Mouse (Mus musculus) liver, embryonic 15.5 days (tissue): ENCODE results near the gene Mast1. TPM values are rescaled to one million over a fixed set of nuclear protein-coding genes. Genes with fewer than 3 reads are reported as not detected.

Source experiments
- ATAC-seq: fragments of 200-750 bp; cut with Nextera tagmentation; 2 replicates; pipeline ENCODE4 v1.8.0; 2017; ENCODE audit warnings: moderate number of reproducible peaks, mild to moderate bottlenecking, moderate library complexity; ENCODE audit not compliant: insufficient read depth
- H3K27ac ChIP-seq: fragments of 300-500 bp; sonication (generic); replicated peaks from 2 replicates; pipeline ENCODE4 v1.5.1; 2015; ENCODE audit warnings: mild to moderate bottlenecking, inconsistent platforms
- H3K27me3 ChIP-seq: fragments of 300-500 bp; sonication (generic); 2 replicates; pipeline ENCODE4 v1.6.1; 2015; ENCODE audit warnings: mild to moderate bottlenecking, inconsistent platforms
- H3K36me3 ChIP-seq: fragments of 300-500 bp; sonication (generic); replicated peaks from 2 replicates; pipeline ENCODE4 v1.6.1; 2015; ENCODE audit warnings: moderate library complexity, mild to moderate bottlenecking, inconsistent platforms
- H3K4me1 ChIP-seq: fragments of 300-500 bp; sonication (generic); replicated peaks from 2 replicates; pipeline ENCODE4 v1.6.1; 2015; ENCODE audit warnings: inconsistent platforms
- H3K4me2 ChIP-seq: fragments of 300-500 bp; sonication (generic); 2 replicates; pipeline ENCODE4 v1.6.1; 2015; ENCODE audit warnings: moderate library complexity, mild to moderate bottlenecking, inconsistent platforms
- H3K4me3 ChIP-seq: fragments of 300-500 bp; sonication (generic); replicated peaks from 2 replicates; pipeline ENCODE4 v1.5.1; 2015; ENCODE audit warnings: mild to moderate bottlenecking, inconsistent platforms
- H3K9ac ChIP-seq: fragments of 300-500 bp; sonication (generic); 2 replicates; pipeline ENCODE4 v1.6.1; 2015; ENCODE audit warnings: moderate library complexity, mild to moderate bottlenecking, inconsistent platforms
- H3K9me3 ChIP-seq: fragments of 300-500 bp; sonication (generic); replicated peaks from 2 replicates; pipeline ENCODE4 v1.6.1; 2016; ENCODE audit warnings: inconsistent platforms
- WGBS: fragments of 180-500 bp; shearing (Covaris S2); methylation state at CpG from one replicate; pipeline ENCODE4 v1.1.7; 2015; ENCODE audit warnings: mixed read lengths; ENCODE audit not compliant: insufficient replicate concordance; 5-methylcytosine and 5-hydroxymethylcytosine counted together
- polyA plus RNA-seq: library from polyadenylated mRNA; unstranded; fragments of >200 nt; fragmentation: Nextera tagmentation; extraction: Ambion mirVana; gene quantifications from 2 replicates; pipeline ENCODE4 v1.2.1, GENCODE M21; 2015

The Mast1 gene
- 0.06 and 0.23 TPM in 2 replicates for polyA plus RNA-seq

DNA sequence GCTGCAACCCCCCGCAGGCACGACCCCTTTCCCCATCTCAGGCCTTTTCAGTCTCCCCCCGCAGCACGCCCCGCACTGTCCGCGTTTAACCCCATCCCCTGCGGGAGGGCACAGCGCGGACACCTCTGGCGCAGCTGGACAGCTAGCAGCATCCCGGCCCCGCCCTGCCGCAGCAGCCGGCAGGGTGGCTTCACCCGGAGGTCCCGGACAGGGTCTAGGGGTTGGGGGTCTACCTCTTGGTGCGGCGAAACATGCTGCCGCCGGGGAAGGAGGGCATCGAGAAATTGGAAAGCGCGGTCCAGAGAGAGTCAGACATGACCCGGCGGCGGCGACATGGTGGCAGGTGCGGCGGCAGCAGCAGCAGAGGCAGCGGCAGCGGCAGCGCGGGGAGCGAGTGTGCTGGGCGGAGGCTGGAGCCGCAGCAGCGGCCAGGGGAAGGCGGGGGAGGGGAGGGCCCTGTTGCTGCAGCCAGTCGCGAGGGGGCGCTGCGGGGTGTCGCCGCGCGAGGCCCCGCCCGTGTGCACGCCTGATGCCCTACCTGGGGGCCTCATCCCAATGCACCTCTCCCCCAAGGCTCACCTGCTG is at the start of gene Mast1:
TSS of gene Mast1 (minus strand) at position 398 of the 585 bp plus-strand sequence.
- H3K4me3 ChIP-seq, result peak within 1 kb of the TSS; percentile 46
- peak; percentile 52 for ATAC-seq
- peak within 1 kb of the TSS; percentile 75 for H3K4me2 ChIP-seq
- no peaks in the 10 kb centered on the region for H3K9me3 ChIP-seq
- H3K4me1 ChIP-seq, result peaks cover 29% of the 10 kb centered on the region
- H3K36me3 ChIP-seq, result no peaks in the 10 kb centered on the region
- H3K27me3 ChIP-seq, result peaks cover 98% of the 10 kb centered on the region
- WGBS, result 2% methylated on average over 50 of the region's 50 CpGs
- H3K27ac ChIP-seq, result no peak within 1 kb of the TSS
- H3K9ac ChIP-seq, result no peak within 1 kb of the TSS

DNA sequence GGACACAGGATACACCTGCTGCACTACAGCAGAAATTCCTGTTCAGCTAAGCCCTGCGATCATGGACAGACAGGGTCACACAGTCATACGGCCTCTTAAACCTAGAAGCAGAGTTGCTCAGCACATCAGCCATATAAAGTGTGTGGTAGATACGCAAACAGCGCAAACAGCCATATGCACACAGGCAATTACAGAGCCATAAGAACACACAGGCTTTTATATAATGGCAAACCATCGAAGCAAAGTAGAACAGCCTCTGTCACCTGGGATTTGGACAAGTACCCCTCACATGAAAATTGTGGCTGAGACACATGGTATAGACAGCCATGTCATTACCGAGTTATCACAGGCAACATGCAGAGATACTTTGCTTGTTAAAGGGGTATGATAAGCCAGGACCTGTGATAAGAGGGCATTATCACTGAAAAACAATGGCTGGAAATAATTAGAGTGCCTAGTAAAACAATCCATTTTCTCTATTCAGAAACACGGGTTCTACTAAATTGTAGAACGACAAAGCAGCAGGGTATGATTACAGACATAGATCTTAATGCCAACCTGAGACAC is 49.3 kb upstream of the Mast1 start:
- WGBS, result 23% methylated on average over 8 of the region's 8 CpGs
- H3K4me3 ChIP-seq, result peak overlapping the region; percentile 62
- H3K27ac ChIP-seq, result peak overlapping the region; percentile 83
- H3K4me2 ChIP-seq, result peak overlapping the region; percentile 99
- no peaks in the 10 kb centered on the region for H3K27me3 ChIP-seq
- H3K36me3 ChIP-seq, result no peaks in the 10 kb centered on the region
- H3K9me3 ChIP-seq, result no peaks in the 10 kb centered on the region
- ATAC-seq, result no peak
- peaks cover 94% of the 10 kb centered on the region for H3K4me1 ChIP-seq
- peak overlapping the region; percentile 57 for H3K9ac ChIP-seq

DNA sequence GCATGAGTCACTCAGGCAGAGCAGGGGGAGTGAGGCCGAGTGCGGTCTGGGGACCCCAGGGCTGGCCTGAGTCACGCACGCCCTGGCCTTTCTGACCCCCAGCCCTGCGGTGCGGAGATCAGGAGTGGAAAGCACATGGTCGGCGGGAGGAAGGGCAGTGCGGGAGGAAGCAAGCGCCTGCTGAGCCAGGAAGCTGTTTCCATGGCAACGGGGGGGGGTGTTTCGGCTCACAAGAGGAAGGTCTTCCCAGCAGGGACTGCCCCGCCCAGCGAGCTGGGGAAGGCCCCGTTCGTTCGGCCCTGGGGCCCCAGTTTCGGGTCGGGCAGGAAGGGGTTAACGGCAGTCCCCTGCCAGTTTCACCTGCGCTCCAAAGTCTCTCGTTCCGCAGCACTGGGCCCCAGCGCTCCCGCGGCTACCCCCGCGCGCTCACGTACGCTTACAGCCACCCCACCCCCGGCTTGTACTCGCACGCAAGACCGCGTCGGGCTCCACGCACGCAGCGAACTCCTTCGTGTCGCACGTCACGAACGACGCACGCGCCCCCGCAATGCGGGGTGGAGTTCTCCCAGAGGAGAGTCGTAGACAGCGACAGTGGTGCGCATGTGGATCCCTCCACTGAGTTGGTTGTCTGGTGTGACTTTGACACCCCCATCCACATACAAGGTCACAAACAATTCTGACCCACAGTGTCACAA is 48.7 kb upstream of the Mast1 start:
- Histone ChIP-seq H3K4me1 (peaks cover 94% of the 10 kb centered on the region), H3K36me3 (no peaks in the 10 kb centered on the region), H3K9ac (peak overlapping the region; percentile 57), H3K4me3 (peak overlapping the region; percentile 62), H3K9me3 (no peaks in the 10 kb centered on the region), H3K27ac (peak overlapping the region; percentile 83), H3K4me2 (peak overlapping the region; percentile 99), H3K27me3 (no peaks in the 10 kb centered on the region)
- peak; percentile 4; the same call in 1 of the 2 replicates for ATAC-seq
- WGBS, result under 1% methylated on average over 53 of the region's 53 CpGs

DNA sequence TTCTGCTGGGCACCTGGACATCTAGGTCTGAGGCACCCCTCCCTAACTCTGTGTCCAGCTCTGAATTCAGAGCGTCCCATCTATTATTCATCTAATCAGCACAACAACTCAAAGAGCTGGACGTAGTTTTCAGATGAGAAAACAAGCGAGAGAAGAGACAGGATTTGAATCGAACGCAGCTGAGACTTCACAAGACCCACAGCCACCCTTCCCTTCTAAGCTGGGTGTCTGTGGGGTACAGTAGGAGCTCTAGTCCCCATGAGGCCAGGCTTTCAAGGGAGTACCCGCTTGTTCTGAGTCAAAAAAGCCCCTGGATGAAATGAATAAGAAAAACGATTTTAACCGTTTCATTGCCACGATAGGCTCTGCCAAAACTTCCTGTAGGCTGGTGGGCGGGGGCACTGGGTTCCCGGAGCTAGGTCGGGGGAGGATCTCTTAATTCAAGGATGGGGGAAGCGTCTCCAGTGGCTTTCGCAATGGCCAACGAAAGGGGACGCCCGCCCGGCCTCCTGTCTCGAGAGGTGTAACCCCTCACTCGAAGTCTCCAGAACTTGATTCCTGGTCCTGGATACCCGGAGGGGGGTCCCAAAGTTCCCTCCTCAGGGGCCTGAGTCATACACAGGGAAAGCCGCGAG is 48.0 kb upstream of the Mast1 start:
- H3K27me3 ChIP-seq, result no peaks in the 10 kb centered on the region
- 2% methylated on average over 23 of the region's 23 CpGs for WGBS
- peaks cover 96% of the 10 kb centered on the region for H3K4me1 ChIP-seq
- peak overlapping the region; percentile 99 for H3K4me2 ChIP-seq
- H3K36me3 ChIP-seq, result no peaks in the 10 kb centered on the region
- no peak for ATAC-seq
- no peaks in the 10 kb centered on the region for H3K9me3 ChIP-seq
- H3K9ac ChIP-seq, result peak overlapping the region; percentile 57
- H3K27ac ChIP-seq, result peak overlapping the region; percentile 83
- H3K4me3 ChIP-seq, result peak overlapping the region; percentile 62

DNA sequence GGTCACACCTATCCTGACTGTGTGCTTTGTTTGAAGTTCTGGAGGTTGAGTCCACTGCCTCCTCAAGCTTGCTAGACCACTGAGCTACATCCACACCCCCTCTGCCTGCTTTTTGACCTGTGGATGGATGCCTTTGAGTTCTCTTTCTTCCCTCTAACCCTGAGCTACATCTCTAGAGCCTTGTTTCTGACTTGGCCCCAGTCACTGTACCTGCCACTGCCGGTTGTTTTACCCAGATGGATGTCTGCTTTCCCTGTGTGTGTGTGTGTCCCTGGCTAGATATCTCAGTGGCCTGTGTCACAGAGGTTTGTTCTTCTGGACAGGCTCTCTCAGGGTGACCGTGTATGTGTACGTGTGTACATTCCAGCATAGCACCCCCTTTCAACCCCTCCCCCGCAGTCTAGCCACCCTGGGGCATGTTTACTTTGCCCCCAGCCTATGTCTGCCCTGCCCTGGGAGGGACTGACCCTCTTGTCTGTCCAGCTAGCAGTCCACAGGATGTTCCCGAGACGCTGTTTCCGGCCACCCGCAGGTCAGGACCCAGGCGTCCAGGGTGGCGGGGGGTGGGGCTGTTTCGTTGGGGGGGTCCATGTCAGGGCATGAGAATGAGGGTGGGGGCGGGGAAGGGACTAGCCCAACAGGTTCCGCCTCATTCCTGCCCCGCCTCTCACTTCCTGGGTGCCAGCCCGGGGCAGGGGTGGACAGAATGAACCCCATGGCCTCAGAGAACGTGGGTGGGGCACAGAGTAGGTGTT is 47.3 kb upstream of the Mast1 start:
- Histone ChIP-seq H3K9ac (peak overlapping the region; percentile 57), H3K27ac (peak overlapping the region; percentile 83), H3K4me2 (peak overlapping the region; percentile 99), H3K4me3 (peak overlapping the region; percentile 62), H3K9me3 (no peaks in the 10 kb centered on the region), H3K27me3 (0 out of 2 replicates have a peak, but pooled peaks cover under 1% of the 10 kb centered on the region), H3K36me3 (no peaks in the 10 kb centered on the region), H3K4me1 (peaks cover 97% of the 10 kb centered on the region)
- peak; percentile 38 for ATAC-seq
- 14% methylated on average over 16 of the region's 16 CpGs for WGBS

DNA sequence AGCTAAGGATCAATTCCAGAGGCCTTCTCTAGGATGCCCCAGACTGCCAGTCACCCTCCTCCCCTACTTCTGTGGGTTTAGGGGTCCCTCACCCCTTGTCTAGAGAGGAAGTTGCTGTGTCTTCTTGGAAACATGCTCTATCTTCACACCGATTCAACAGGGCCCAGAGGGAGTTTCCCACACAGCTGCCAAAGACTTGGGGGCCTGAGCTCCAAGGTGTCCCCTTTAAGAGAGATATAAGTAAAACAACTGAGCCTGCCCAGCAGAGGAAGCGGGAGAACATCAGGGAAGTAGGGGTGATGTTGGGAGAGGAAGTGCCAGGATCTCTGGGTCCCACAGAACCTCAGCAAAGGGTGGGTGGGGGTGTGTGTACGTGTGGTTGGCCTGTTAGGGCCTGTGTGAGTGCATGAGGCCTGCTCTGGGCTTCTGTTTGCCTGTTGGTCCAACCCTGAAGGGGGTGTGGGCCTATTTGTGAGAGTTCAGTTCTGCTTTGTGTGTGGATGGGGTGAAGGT is 45.4 kb upstream of the Mast1 start:
- 30% methylated on average over 3 of the region's 3 CpGs for WGBS
- H3K27me3 ChIP-seq, result peaks cover 19% of the 10 kb centered on the region; the same call in 1 of the 2 replicates

DNA sequence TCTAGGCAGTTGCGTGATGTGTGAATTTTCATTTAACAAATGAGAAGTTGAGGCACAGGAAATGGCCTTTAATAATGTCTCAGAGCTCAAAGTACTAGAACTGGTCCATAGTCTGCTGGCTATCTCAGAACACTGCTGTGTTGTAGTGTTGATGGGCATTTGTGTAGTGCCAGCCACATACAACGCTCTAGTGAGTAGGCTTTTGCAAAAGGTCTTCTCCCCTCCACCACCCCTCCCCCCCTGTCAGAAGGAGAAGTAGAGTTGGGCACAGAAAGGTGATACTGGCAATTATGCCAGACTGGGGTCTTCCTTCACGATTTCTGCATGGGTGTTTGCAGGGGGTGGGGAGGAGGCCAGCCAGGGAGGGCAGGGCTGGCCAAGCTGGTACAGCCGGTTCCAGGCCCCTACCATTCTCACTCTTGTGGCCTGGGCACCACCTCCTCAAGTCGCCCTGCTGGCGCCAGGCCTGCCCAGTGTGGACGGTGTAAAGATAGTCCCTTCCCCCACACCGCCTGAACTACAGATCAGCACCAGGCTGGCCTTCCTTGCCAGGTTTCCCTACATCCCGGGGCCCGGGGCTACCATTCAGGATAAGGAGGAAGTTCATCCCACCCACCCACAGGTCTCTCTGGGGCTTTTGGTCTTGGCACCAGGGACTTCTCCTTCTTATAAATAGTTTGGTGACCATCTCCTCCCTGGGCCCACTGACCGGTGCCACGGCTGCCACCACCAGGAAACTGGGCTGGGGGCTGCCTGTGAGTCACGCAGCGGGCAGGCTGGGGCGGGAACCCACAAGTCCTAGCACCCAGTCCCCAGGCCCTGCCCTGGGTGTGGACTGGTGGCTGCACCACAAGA is 44.7 kb upstream of the Mast1 start:
- 57% methylated on average over 15 of the region's 15 CpGs for WGBS

More for the DNA sequence above, 45.4 kb upstream of the Mast1 start:
- Histone ChIP-seq H3K4me2 (no peak overlapping the region), H3K9me3 (no peaks in the 10 kb centered on the region), H3K9ac (no peak overlapping the region), H3K36me3 (no peaks in the 10 kb centered on the region), H3K4me3 (no peak overlapping the region), H3K27ac (peak overlapping the region; percentile 34), H3K4me1 (peaks cover 98% of the 10 kb centered on the region)
- no peak for ATAC-seq

DNA sequence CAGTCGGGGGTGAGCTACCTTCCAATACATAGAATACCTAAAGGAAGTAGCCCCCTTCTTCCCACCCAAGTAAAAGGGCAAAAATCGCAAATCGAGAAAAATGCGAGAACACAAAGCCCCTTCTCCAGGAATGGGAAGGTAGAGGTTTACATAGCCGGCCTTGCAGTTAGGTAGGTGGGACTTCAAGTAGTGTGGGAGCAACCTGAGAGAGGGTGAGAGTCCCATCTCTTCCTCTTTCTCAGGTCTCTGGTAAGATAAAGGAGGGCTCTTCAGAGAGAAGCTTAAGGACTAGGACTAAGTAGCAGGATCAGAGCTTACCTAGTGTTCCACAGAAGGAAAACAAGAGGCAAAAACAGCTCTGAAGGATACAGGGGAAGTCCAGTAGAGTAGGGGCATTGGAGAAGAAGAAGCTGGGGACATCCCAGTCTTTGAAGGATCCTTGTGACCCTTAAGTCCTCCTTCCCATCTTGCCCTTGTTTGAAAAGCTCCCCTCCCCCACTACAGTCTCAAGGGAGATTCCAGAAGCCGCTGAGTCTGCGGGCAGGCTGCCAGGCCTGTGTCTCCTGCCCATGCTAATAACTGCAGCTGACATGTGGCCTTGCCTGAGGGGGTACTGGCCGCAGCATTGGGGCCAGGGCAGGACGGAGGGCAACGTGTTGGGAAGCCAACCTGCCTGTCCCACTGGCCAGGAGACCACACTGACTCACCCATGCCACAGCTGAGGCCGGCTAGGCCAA is 43.6 kb upstream of the Mast1 start:
- H3K9me3 ChIP-seq, result no peaks in the 10 kb centered on the region
- no peak for ATAC-seq
- H3K4me3 ChIP-seq, result peak overlapping the region; percentile 85
- peaks cover 21% of the 10 kb centered on the region; the same call in 1 of the 2 replicates for H3K27me3 ChIP-seq
- peak overlapping the region; percentile 97 for H3K27ac ChIP-seq
- 50% methylated on average over 11 of the region's 11 CpGs for WGBS
- H3K4me1 ChIP-seq, result peaks cover 98% of the 10 kb centered on the region
- H3K9ac ChIP-seq, result peak overlapping the region; percentile 74; the same call in 1 of the 2 replicates
- H3K4me2 ChIP-seq, result peak overlapping the region; percentile 99
- no peaks in the 10 kb centered on the region for H3K36me3 ChIP-seq

More for the DNA sequence above, 44.7 kb upstream of the Mast1 start:
- Histone ChIP-seq H3K9ac (no peak overlapping the region), H3K9me3 (no peaks in the 10 kb centered on the region), H3K4me3 (no peak overlapping the region), H3K27me3 (peaks cover 21% of the 10 kb centered on the region; the same call in 1 of the 2 replicates), H3K4me1 (peaks cover 98% of the 10 kb centered on the region), H3K36me3 (no peaks in the 10 kb centered on the region), H3K4me2 (no peak overlapping the region), H3K27ac (peak overlapping the region; percentile 34)
- no peak for ATAC-seq

DNA sequence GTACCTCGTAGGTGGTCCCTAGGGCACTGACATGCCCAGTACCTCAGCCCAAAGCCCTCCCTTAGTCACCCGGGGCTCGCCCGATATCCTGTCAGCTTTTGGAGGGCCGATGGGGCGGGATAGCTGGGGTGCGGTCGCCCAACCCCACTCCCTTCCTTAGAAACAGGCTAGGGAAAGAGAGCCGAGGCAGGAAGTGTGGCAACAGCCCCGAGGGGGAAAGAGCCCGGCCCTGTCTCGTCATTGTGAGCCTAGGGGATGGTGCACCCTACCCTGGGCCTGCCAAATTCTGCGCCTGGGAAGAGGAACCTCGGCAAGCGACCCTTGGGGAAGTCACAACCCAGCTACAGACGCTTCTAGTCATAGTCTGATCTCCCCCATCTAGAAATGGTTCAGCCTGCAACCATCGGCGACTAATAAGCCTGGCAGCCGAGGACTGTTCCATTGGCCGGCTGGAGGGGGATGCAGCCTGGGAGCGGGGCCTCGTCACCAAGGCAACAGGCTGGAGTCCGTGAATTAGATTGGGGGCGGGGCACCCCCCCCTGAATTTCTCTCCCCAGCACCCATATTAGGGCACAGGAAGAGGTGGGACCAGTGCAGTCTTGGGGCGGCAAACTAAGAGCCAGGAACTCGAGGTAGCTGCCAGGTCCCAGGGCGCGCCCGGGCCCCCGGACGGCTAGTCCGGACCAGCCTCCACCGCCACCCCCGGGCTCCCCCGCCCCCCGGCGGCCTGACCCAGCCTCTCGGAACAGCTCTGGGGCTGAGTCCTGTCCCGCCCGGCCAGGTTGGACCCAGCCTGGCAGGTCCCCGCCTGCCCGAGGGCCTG is 42.7 kb upstream of the Mast1 start:
- Histone ChIP-seq H3K27me3 (peaks cover 21% of the 10 kb centered on the region; the same call in 1 of the 2 replicates), H3K27ac (peak overlapping the region; percentile 97), H3K4me3 (peak overlapping the region; percentile 85), H3K4me2 (peak overlapping the region; percentile 99), H3K4me1 (peaks cover 98% of the 10 kb centered on the region), H3K36me3 (peaks cover 9% of the 10 kb centered on the region), H3K9ac (peak overlapping the region; percentile 74), H3K9me3 (no peaks in the 10 kb centered on the region)
- ATAC-seq, result peak; percentile 33
- WGBS, result 4% methylated on average over 42 of the region's 42 CpGs
